Mouse (Mus musculus) lung, adult 2 months (tissue): Measurements from ENCODE around the gene Epb41l1.

Experiments used
- CTCF ChIP-seq: fragments of 200-500 bp; IDR thresholded peaks from 2 replicates; pipeline ENCODE4 v1.5.1; 2011; ENCODE audit warnings: mild to moderate bottlenecking, low read length, control low read depth; ENCODE audit not compliant: insufficient read depth
- POLR2A ChIP-seq: fragments of 200-500 bp; IDR thresholded peaks from 2 replicates; pipeline ENCODE4 v1.6.1; 2011; ENCODE audit warnings: low read depth, mild to moderate bottlenecking, control low read depth, low read length, borderline replicate concordance; ENCODE audit errors: extremely low read depth

DNA sequence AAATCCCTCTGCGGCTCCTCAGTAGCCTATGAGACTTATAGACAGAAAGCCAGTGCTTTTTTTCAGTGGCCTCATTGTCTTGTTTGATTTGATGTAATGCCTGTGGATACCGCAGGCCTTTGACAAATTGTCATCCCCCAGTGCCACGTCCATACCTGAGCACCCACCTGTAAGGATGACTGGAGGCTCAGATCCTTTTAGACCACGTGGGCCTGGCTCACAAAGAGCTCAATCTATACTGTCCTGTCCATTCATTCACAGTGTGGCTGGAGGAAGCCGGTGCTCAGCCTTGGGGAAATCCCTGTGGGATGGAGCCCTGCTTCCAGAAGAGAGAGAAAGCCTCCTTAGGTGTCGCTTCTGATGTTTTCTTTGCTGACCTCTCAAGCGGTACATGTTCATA is 62.5 kb downstream of the Epb41l1 start:
- TF ChIP-seq POLR2A (no peak), CTCF (no peak)
